Mouse (Mus musculus) stomach, postnatal 0 days (tissue): Measurements from ENCODE around the gene Nkiras2. TPM values are rescaled to one million over a fixed set of nuclear protein-coding genes. Genes with fewer than 3 reads are reported as not detected.
"Not testable (repeated sequence)": the region's sequence is repeated elsewhere in the genome, so short reads cannot be mapped to it uniquely, and the experiment has no call there.

Experiments
- ATAC-seq: fragments of 200-750 bp; cut with Nextera tagmentation; 2 replicates; pipeline ENCODE4 v1.8.0; 2017; ENCODE audit not compliant: low FRiP score, low TSS enrichment
- DNase-seq: peaks from one replicate; pipeline ENCODE4 v3.0.0-alpha.2; 2016; ENCODE audit warnings: low spot score
- H3K27ac ChIP-seq: fragments of 300-500 bp; sonication (generic); replicated peaks from 2 replicates; pipeline ENCODE4 v1.5.1; 2014; ENCODE audit warnings: mild to moderate bottlenecking, control low read depth
- H3K27me3 ChIP-seq: fragments of 300-500 bp; sonication (generic); 2 replicates; pipeline ENCODE4 v1.6.1; 2014; ENCODE audit warnings: low read length; ENCODE audit not compliant: control insufficient read depth, insufficient read depth
- H3K36me3 ChIP-seq: fragments of 300-500 bp; sonication (generic); 2 replicates; pipeline ENCODE4 v1.6.1; 2014; ENCODE audit warnings: low read length, mixed read lengths; ENCODE audit not compliant: control insufficient read depth, insufficient read depth
- H3K4me1 ChIP-seq: fragments of 300-500 bp; sonication (generic); replicated peaks from 2 replicates; pipeline ENCODE4 v1.6.1; 2014; ENCODE audit warnings: antibody characterized with exemption; ENCODE audit not compliant: control insufficient read depth, insufficient read depth
- H3K4me2 ChIP-seq: fragments of 300-500 bp; sonication (generic); replicated peaks from 2 replicates; pipeline ENCODE4 v1.6.1; 2014; ENCODE audit warnings: low read depth, mild to moderate bottlenecking, control low read depth, moderate library complexity
- H3K4me3 ChIP-seq: fragments of 300-500 bp; sonication (generic); 2 replicates; pipeline ENCODE4 v1.5.1; 2014; ENCODE audit warnings: low read depth, low read length, control low read depth
- H3K9ac ChIP-seq: fragments of 300-500 bp; sonication (generic); 2 replicates; pipeline ENCODE4 v1.6.1; 2014; ENCODE audit warnings: mild to moderate bottlenecking, low read length, control low read depth, mixed read lengths
- H3K9me3 ChIP-seq: fragments of 300-500 bp; sonication (generic); 2 replicates; pipeline ENCODE4 v1.6.1; 2016; ENCODE audit warnings: low read length; ENCODE audit not compliant: control insufficient read depth
- CTCF ChIP-seq: IDR thresholded peaks from 2 replicates; pipeline ENCODE4 v1.5.1; 2016; ENCODE audit warnings: antibody characterized with exemption, low read depth, mild to moderate bottlenecking, moderate library complexity
- EP300 ChIP-seq: optimal IDR thresholded peaks from 2 replicates; pipeline ENCODE3; 2016; ENCODE audit warnings: antibody characterized with exemption
- WGBS: fragments of 180-500 bp; shearing (Covaris S2); extraction: QIAGEN DNeasy Blood & Tissue Kit; methylation state at CpG from one replicate; pipeline ENCODE4 v1.1.7; 2014; 5-methylcytosine and 5-hydroxymethylcytosine counted together
- polyA plus RNA-seq: library from polyadenylated mRNA; unstranded; fragments of >200 nt; fragmentation: Nextera tagmentation; extraction: Ambion mirVana; gene quantifications from 2 replicates; pipeline ENCODE4 v1.2.1, GENCODE M21; 2015

Nkiras2 gene
- polyA plus RNA-seq, 1 experiment from 2014 or later, result 59.0 TPM

DNA sequence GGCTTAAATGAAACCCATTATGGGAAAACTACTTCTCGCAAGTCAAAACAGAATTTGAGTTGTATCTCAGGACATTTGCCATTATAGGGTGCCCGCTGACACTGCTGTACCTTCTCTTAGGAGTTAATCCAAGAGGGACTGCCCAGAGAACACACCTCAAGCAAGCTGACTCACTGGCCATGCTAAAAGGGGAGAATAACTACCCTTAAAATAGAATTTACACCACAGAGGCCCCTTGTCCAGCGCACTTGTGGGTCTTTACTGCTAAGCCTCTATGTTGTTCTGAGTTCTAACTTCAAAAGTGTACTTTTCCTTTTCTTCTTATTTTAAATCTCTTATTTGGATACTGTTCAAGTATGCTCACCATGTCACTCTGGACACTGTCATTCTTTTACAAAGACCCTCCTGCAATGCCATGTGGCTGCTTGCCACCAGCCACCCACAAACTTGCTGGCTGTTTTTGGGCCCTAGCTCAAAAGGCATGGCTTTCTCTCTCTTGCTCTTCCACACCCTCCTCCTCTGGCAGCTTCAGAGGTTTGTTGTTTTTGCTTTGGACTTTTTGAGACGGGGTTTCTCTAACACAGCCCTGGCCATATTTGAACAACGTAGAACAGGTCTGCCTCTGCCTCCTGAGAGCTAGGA lies 9.6 kb upstream of the Nkiras2 start:
- WGBS, result 62% methylated on average over 5 of the region's 5 CpGs
- ATAC-seq, result no peak
- no peaks in the 10 kb centered on the region for H3K27me3 ChIP-seq
- H3K36me3 ChIP-seq, result no peaks in the 10 kb centered on the region; the same call in 1 of the 2 replicates
- peaks cover 8% of the 10 kb centered on the region for H3K4me1 ChIP-seq
- peak overlapping the region; percentile 30; the same call in 1 of the 2 replicates for H3K27ac ChIP-seq
- no peak for DNase-seq
- no peak overlapping the region for H3K4me3 ChIP-seq
- 0 out of 2 replicates have a peak overlapping the region, but pooled peaks have one; percentile 1 for H3K9ac ChIP-seq
- no peaks in the 10 kb centered on the region for H3K9me3 ChIP-seq
- no peak overlapping the region for H3K4me2 ChIP-seq
- no peak for TF ChIP-seq CTCF
- TF ChIP-seq EP300, result no peak

- peaks cover 7% of the 10 kb centered on the region for H3K4me1 ChIP-seq
- 0 out of 2 replicates have a peak overlapping the region, but pooled peaks have one; percentile 1 for H3K9ac ChIP-seq
- no peak overlapping the region for H3K4me3 ChIP-seq
- no peaks in the 10 kb centered on the region; the same call in 1 of the 2 replicates for H3K36me3 ChIP-seq
- H3K9me3 ChIP-seq, result no peaks in the 10 kb centered on the region
- H3K4me2 ChIP-seq, result no peak overlapping the region
- no peaks in the 10 kb centered on the region for H3K27me3 ChIP-seq
- no peak for ATAC-seq
- DNase-seq, result no peak
- 66% methylated on average over 9 of the region's 9 CpGs for WGBS
- no peak overlapping the region; the same call in 1 of the 2 replicates for H3K27ac ChIP-seq
- TF ChIP-seq CTCF, result no peak
- TF ChIP-seq EP300, result no peak
Observed at GRCm38 (mm10) chr11:100609997-100610680, 8.9 kb upstream of the Nkiras2 start.

DNA sequence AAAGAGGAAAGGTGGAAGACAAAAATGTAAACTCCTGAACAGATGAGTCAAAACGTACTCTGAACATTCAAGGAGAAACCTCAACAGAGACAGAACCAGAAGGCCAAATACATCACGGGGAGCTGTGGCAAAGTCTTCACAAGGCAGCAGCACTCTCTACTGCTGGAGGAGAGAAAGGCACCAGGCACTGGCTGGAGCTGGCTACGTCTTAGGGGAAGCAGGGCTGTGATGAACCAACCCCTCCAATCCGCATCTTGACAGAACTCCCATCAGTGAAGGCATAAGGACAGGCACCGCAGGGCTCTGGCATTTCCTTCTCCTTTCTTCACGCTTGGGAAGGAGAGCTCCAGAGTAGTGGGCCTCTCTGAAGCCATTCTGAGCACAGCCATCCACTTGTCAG lies 7.4 kb upstream of the Nkiras2 start:
- ATAC-seq, result no peak
- H3K9me3 ChIP-seq, result no peaks in the 10 kb centered on the region
- no peak for DNase-seq
- H3K4me2 ChIP-seq, result no peak overlapping the region
- H3K4me3 ChIP-seq, result no peak overlapping the region
- no peaks in the 10 kb centered on the region for H3K27me3 ChIP-seq
- TF ChIP-seq EP300, result no peak
- peak; percentile 19 for TF ChIP-seq CTCF
- H3K27ac ChIP-seq, result no peak overlapping the region
- 76% methylated on average over 6 of the region's 6 CpGs for WGBS
- H3K36me3 ChIP-seq, result no peaks in the 10 kb centered on the region; the same call in 1 of the 2 replicates
- H3K4me1 ChIP-seq, result peaks cover 7% of the 10 kb centered on the region
- H3K9ac ChIP-seq, result no peak overlapping the region

DNA sequence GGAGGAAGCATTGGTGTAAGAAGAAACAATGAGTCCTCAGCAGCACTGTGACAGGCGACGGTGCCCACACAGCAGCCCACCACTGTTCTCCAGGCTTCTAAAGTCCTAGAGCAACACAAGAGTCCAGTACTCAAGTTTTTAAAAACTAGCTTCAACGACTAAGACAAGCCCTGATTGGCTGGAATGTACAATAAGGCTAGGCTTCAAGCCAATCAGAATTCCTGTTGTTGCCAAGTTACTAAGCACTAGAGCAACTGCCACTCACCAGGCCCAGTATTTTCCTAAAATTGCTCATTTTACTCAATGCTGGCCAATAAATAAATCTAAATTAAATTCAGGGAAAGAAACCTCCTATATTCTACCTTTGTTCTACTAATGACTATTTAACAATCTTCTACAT lies 5.8 kb upstream of the Nkiras2 start:
- no peak for TF ChIP-seq CTCF
- TF ChIP-seq EP300, result no peak
- no peak overlapping the region; the same call in 1 of the 2 replicates for H3K27ac ChIP-seq
- no peak overlapping the region for H3K9ac ChIP-seq
- no peak overlapping the region; the same call in 1 of the 2 replicates for H3K4me2 ChIP-seq
- no peak overlapping the region for H3K4me3 ChIP-seq
- no peaks in the 10 kb centered on the region for H3K36me3 ChIP-seq
- DNase-seq, result no peak
- no peaks in the 10 kb centered on the region for H3K27me3 ChIP-seq
- ATAC-seq, result 0 out of 2 replicates have a peak, but pooled peaks have one; percentile 5
- no peaks in the 10 kb centered on the region for H3K9me3 ChIP-seq
- H3K4me1 ChIP-seq, result peaks cover 11% of the 10 kb centered on the region
- 61% methylated on average over 3 of the region's 3 CpGs for WGBS

DNA sequence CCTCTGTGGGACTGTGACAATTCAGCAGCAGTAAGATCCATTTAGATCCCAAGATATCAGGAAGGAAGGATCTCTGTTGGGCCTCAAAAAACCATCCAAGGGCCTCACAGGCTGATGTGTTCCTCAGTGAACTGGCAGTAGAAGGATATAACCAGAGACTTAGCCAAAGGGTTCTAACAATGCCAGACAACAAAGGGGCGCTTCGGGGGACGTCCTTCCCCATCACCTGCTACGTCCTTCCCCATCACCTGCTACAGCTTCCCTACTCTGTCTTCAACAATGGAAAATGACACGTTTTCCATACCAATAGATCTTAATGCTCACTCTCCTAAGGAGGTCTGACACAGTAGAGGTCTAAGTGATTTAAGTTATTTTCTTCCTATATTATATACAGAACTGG lies 2.7 kb upstream of the Nkiras2 start:
- TF ChIP-seq CTCF (no peak), EP300 (no peak)
- Histone ChIP-seq H3K27ac (no peak overlapping the region), H3K4me1 (peaks cover 5% of the 10 kb centered on the region; the same call in 1 of the 2 replicates), H3K4me2 (no peak overlapping the region), H3K4me3 (no peak overlapping the region), H3K36me3 (no peaks in the 10 kb centered on the region), H3K27me3 (no peaks in the 10 kb centered on the region), H3K9ac (no peak overlapping the region), H3K9me3 (no peaks in the 10 kb centered on the region)
- 84% methylated on average over 5 of the region's 5 CpGs for WGBS
- DNase-seq (no peak), ATAC-seq (no peak)

DNA sequence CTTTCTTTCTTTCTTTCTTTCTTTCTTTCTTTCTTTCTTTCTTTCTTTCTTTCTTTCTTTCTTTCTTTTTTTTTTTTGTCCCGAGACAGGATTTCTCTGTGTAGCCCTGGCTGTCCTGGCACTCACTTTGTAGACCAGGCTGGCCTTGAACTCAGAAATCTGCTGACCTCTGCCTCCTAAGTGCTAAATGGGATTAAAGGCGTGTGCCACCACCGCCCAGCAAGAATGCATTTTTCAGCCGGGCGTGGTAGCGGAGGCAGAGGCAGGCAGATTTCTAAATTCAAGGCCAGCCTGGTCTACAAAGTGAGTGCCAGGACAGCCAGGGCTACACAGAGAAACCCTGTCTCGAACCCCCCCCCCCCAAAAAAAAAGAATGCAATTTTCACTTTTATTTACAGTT lies 2.2 kb upstream of the Nkiras2 start:
- not testable (repeated sequence) for H3K4me2 ChIP-seq, DNase-seq, H3K9ac ChIP-seq, H3K27me3 ChIP-seq, H3K27ac ChIP-seq, H3K36me3 ChIP-seq, H3K4me3 ChIP-seq, H3K9me3 ChIP-seq, ATAC-seq, H3K4me1 ChIP-seq
- 89% methylated on average over 7 of the region's 7 CpGs for WGBS
